Mouse (Mus musculus): ENCODE measurements around the gene Shisa6.

DNA sequence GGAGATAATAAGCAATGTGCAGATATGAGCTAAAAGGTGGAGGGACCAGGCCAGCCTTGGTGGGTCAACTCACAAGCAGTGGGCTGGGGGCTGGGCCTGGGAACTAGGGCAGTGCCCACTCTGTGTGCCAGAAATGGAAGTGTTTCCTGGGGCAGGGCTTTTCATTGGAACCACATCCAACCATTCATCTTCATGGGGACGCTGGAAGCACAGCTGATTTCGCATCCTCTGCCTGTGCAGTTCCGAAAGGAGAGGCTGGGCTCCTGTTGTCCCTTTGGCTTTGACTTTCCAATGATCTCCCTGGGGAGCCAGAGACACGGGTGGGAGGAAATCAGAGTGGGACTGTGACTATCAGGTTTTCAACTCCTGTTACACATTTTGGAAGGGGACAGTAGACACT, 1.5 kb downstream of the Shisa6 start:
- no peak for TF ChIP-seq CTCF (conservative IDR thresholded peaks at IDR 0.05 in 1 of 2, IDR thresholded peaks at IDR 0.05 in 1 of 2; ENCODE audit: low read depth in 2 of 2, low read length in 2 of 2)
- no peak for TF ChIP-seq MAX (IDR thresholded peaks at IDR 0.05; ENCODE audit: low read length)
- TF ChIP-seq TCF12 (IDR thresholded peaks at IDR 0.05; ENCODE audit: low read depth, low read length): no peak
- no peak for TF ChIP-seq POLR2A (IDR thresholded peaks at IDR 0.05; ENCODE audit: low read depth, low read length)
- TF ChIP-seq JUND (conservative IDR thresholded peaks at IDR 0.05; ENCODE audit: low read depth, low read length): no peak
- TF ChIP-seq CHD1 (IDR thresholded peaks at IDR 0.05; ENCODE audit: low read depth, low read length): no peak
- no peak for TF ChIP-seq USF1 (IDR thresholded peaks at IDR 0.05; ENCODE audit: low read depth, low read length)
- no peak for TF ChIP-seq HCFC1 (IDR thresholded peaks at IDR 0.05; ENCODE audit: low read depth, low read length)
- TF ChIP-seq ZNF384 (IDR thresholded peaks at IDR 0.05; ENCODE audit: low read depth, low read length): no peak
- no peak for TF ChIP-seq EP300 (IDR thresholded peaks at IDR 0.05; ENCODE audit: low read length)
- TF ChIP-seq NELFE (IDR thresholded peaks at IDR 0.05; ENCODE audit: low read depth, low read length): no peak
- no peak for TF ChIP-seq MYC (IDR thresholded peaks at IDR 0.05; ENCODE audit: low read depth, low read length)
- TF ChIP-seq ZKSCAN1 (IDR thresholded peaks at IDR 0.05; ENCODE audit: borderline replicate concordance, low read depth, low read length): no peak
